Mouse (Mus musculus) liver, embryonic 14.5 days (tissue): ENCODE measurements around the gene Ppia. TPM values are rescaled to one million over a fixed set of nuclear protein-coding genes. Genes with fewer than 3 reads are reported as not detected.

Experiments used
- ATAC-seq: fragments of 200-750 bp; cut with Nextera tagmentation; 2 replicates; pipeline ENCODE4 v1.8.0; 2017; ENCODE audit warnings: moderate number of reproducible peaks, mild to moderate bottlenecking, moderate library complexity; ENCODE audit not compliant: insufficient read depth
- DNase-seq, 3 experiments: peaks; one replicate each; pipeline ENCODE4 v3.0.0-alpha.2; 2012 to 2013; ENCODE audit warnings: low read depth in 3 of 3, low spot score in 3 of 3
- H3K27ac ChIP-seq: fragments of 300-500 bp; sonication (generic); 2 replicates; pipeline ENCODE4 v1.5.1; 2014; ENCODE audit warnings: moderate library complexity, mild to moderate bottlenecking, control low read depth, inconsistent platforms
- H3K27me3 ChIP-seq: fragments of 300-500 bp; sonication (generic); 2 replicates; pipeline ENCODE4 v1.6.1; 2014; ENCODE audit warnings: mild to moderate bottlenecking, low read length, moderate library complexity; ENCODE audit not compliant: control insufficient read depth, insufficient read depth
- H3K36me3 ChIP-seq: fragments of 300-500 bp; sonication (generic); replicated peaks from 2 replicates; pipeline ENCODE4 v1.6.1; 2014; ENCODE audit warnings: low read depth; ENCODE audit not compliant: control insufficient read depth, insufficient read depth
- H3K4me1 ChIP-seq, 2 experiments: fragments of 200-500 bp in 1 of 2; fragments of 300-500 bp in 1 of 2; sonication (generic) in 1 of 2; replicated peaks; 2 replicates each; pipeline ENCODE4 v1.6.1; 2012 to 2014; ENCODE audit warnings: antibody characterized with exemption in 1 of 2, inconsistent platforms in 1 of 2, low read length in 1 of 2; ENCODE audit not compliant: control insufficient read depth in 2 of 2, insufficient read depth in 2 of 2
- H3K4me2 ChIP-seq: fragments of 300-500 bp; sonication (generic); 2 replicates; pipeline ENCODE4 v1.6.1; 2014; ENCODE audit warnings: low read depth, mild to moderate bottlenecking, control low read depth, moderate library complexity
- H3K4me3 ChIP-seq, 2 experiments: fragments of 200-500 bp in 1 of 2; fragments of 300-500 bp in 1 of 2; sonication (generic) in 1 of 2; 2 replicates each; pipeline ENCODE4 v1.5.1; 2012 to 2014; ENCODE audit warnings: low read depth in 2 of 2, low read length in 2 of 2, mild to moderate bottlenecking in 2 of 2, control low read depth in 1 of 2, inconsistent platforms in 1 of 2, moderate library complexity in 1 of 2; ENCODE audit not compliant: insufficient read depth in 1 of 2
- H3K9ac ChIP-seq: fragments of 300-500 bp; sonication (generic); replicated peaks from 2 replicates; pipeline ENCODE4 v1.6.1; 2014; ENCODE audit warnings: mild to moderate bottlenecking, control low read depth, moderate library complexity
- H3K9me3 ChIP-seq: fragments of 300-500 bp; sonication (generic); 2 replicates; pipeline ENCODE4 v1.6.1; 2016; ENCODE audit warnings: low read length, mixed read lengths; ENCODE audit not compliant: control insufficient read depth
- CTCF ChIP-seq: IDR thresholded peaks from 2 replicates; pipeline ENCODE4 v1.5.1; 2016; ENCODE audit warnings: antibody characterized with exemption, low read depth, control low read depth
- EP300 ChIP-seq: IDR thresholded peaks from 2 replicates; pipeline ENCODE4 v1.6.1; 2016; ENCODE audit warnings: antibody characterized with exemption, low read depth
- WGBS: fragments of 180-500 bp; shearing (Covaris S2); extraction: QIAGEN DNeasy Blood & Tissue Kit; methylation state at CpG from one replicate; pipeline ENCODE4 v1.1.7; 2014; ENCODE audit not compliant: insufficient replicate concordance; 5-methylcytosine and 5-hydroxymethylcytosine counted together
- polyA plus RNA-seq, 2 experiments: library from polyadenylated mRNA; depleted of rRNA in 1 of 2; stranded (reverse) in 1 of 2; unstranded in 1 of 2; fragments of >200 nt; fragmentation: Nextera tagmentation in 1 of 2; extraction: Ambion mirVana in 1 of 2; gene quantifications; 2 replicates each; pipeline versions ENCODE4 v1.2.1 to v1.2.3; 2012 to 2014

Gene Ppia
- polyA plus RNA-seq, 2 experiments = 1,780 to 3,291 TPM

- ATAC-seq (no peak), DNase-seq (no peak)
- Histone ChIP-seq H3K36me3 (peaks cover 44% of the 10 kb centered on the region), H3K9me3 (no peaks in the 10 kb centered on the region), H3K4me3 (no peak overlapping the region), H3K9ac (no peak overlapping the region), H3K27me3 (no peaks in the 10 kb centered on the region), H3K27ac (no peak overlapping the region), H3K4me2 (no peak overlapping the region), H3K4me1 (peaks cover 4 to 6% of the 10 kb centered on the region in 2 experiments)
- TF ChIP-seq CTCF = no peak
- WGBS = 90% methylated on average over 4 of the region's 4 CpGs
Measured at GRCm38 (mm10) chr11:6440171-6440570, 24.9 kb downstream of the Ppia start.

GRCm38 (mm10) chr11:6442566-6442965 lies 27.3 kb downstream of the Ppia start:
- H3K9ac ChIP-seq = peak overlapping the region; percentile 97; the same call in 1 of the 2 replicates
- ATAC-seq (no peak), DNase-seq (no peak)
- H3K36me3 ChIP-seq = peaks cover 26% of the 10 kb centered on the region
- 83% methylated on average over 4 of the region's 4 CpGs for WGBS
- no peak overlapping the region for H3K27ac ChIP-seq
- peak overlapping the region; percentile 21 to 97; a peak in 3 of 4 replicates for H3K4me3 ChIP-seq
- peak overlapping the region; percentile 70 for H3K4me2 ChIP-seq
- H3K27me3 ChIP-seq = no peaks in the 10 kb centered on the region
- no peaks in the 10 kb centered on the region for H3K9me3 ChIP-seq
- peaks cover 7 to 9% of the 10 kb centered on the region in 2 experiments for H3K4me1 ChIP-seq
- TF ChIP-seq CTCF (no peak), EP300 (no peak)

GRCm38 (mm10) chr11:6443102-6443501 lies 27.9 kb downstream of the Ppia start:
- peaks cover 7 to 9% of the 10 kb centered on the region in 2 experiments for H3K4me1 ChIP-seq
- WGBS = 25% methylated on average over 4 of the region's 4 CpGs
- DNase-seq (no peak), ATAC-seq (no peak)
- H3K9ac ChIP-seq = peak overlapping the region; percentile 97
- H3K9me3 ChIP-seq = no peaks in the 10 kb centered on the region
- H3K36me3 ChIP-seq = peaks cover 21% of the 10 kb centered on the region
- H3K4me3 ChIP-seq = peak overlapping the region; percentile 76 to 97
- no peaks in the 10 kb centered on the region for H3K27me3 ChIP-seq
- TF ChIP-seq EP300 (no peak), CTCF (no peak)
- H3K27ac ChIP-seq = peak overlapping the region; percentile 70
- H3K4me2 ChIP-seq = peak overlapping the region; percentile 70

GRCm38 (mm10) chr11:6443727-6444076 lies 28.5 kb downstream of the Ppia start:
- Histone ChIP-seq H3K4me1 (peaks cover 7 to 9% of the 10 kb centered on the region in 2 experiments), H3K4me2 (peak overlapping the region; percentile 70), H3K27ac (peak overlapping the region; percentile 70), H3K36me3 (peaks cover 16% of the 10 kb centered on the region), H3K9ac (peak overlapping the region; percentile 97), H3K27me3 (no peaks in the 10 kb centered on the region), H3K4me3 (peak overlapping the region; percentile 76 to 97), H3K9me3 (no peaks in the 10 kb centered on the region)
- ATAC-seq (no peak), DNase-seq (no peak)
- no peak for TF ChIP-seq CTCF
- no peak for TF ChIP-seq EP300
- under 1% methylated on average over 10 of the region's 10 CpGs for WGBS

- WGBS = under 1% methylated on average over 80 of the region's 80 CpGs
- H3K4me1 ChIP-seq = peaks cover 7 to 9% of the 10 kb centered on the region in 2 experiments
Measured at GRCm38 (mm10) chr11:6444077-6444853, 29.0 kb downstream of the Ppia start, which contains the start of gene H2afv. Gene H2afv, minus strand, starts transcription at chr11:6444443.

More at GRCm38 (mm10) chr11:6444077-6444853, 29.0 kb downstream of the Ppia start, which contains the start of gene H2afv:
- Histone ChIP-seq H3K36me3 (peaks cover 10% of the 10 kb centered on the region), H3K27me3 (no peaks in the 10 kb centered on the region), H3K9ac (peak within 1 kb of the TSS; percentile 97), H3K9me3 (no peaks in the 10 kb centered on the region), H3K27ac (peak within 1 kb of the TSS; percentile 88), H3K4me3 (peak within 1 kb of the TSS; percentile 76 to 97), H3K4me2 (peak within 1 kb of the TSS; percentile 90)
- DNase-seq (peak; percentile 100), ATAC-seq (peak; percentile 96)
- TF ChIP-seq EP300 (peak; percentile 50; the same call in 1 of the 2 replicates), CTCF (peak; percentile 63)
